Mouse (Mus musculus) common myeloid progenitor, adult 5-6 weeks (primary cell): ENCODE results near the gene Cux2. TPM values are rescaled to one million over a fixed set of nuclear protein-coding genes. Genes with fewer than 3 reads are reported as not detected.
A peak's percentile ranks its signal among the peaks of the same experiment; 100 is the strongest.

ENCODE experiments used
- ATAC-seq: replicated peaks from 2 replicates; pipeline ENCODE4 v1.8.0; 2016; ENCODE audit warnings: low read depth, mild to moderate bottlenecking, moderate TSS enrichment, inconsistent platforms; ENCODE audit not compliant: poor library complexity, severe bottlenecking
- total RNA-seq: library from RNA; stranded (forward); fragments of 200-1000, 187-1606 nt; gene quantifications from 2 replicates; pipeline ENCODE4 v1.2.3, GENCODE M21; 2017

The Cux2 gene
- total RNA-seq, 1 experiment from 2014 or later = not detected

GRCm38 (mm10) chr5:121968999-121969398, 80.9 kb downstream of the Cux2 start:
- ATAC-seq = no peak

- no peak for ATAC-seq
These were observed 81.5 kb downstream of the Cux2 start for GRCm38 (mm10) chr5:121968416-121968815.

GRCm38 (mm10) chr5:121967520-121967919, 82.4 kb downstream of the Cux2 start:
- ATAC-seq = no peak

- ATAC-seq = no peak
These were observed 83.0 kb downstream of the Cux2 start for GRCm38 (mm10) chr5:121966940-121967339.

GRCm38 (mm10) chr5:121962974-121963373, 86.9 kb downstream of the Cux2 start:
- ATAC-seq = no peak

- ATAC-seq = no peak
These were observed 87.5 kb downstream of the Cux2 start for GRCm38 (mm10) chr5:121962359-121962758.

- ATAC-seq = no peak
These were observed 88.6 kb downstream of the Cux2 start for GRCm38 (mm10) chr5:121961256-121961655.

- no peak for ATAC-seq
These were observed 90.2 kb downstream of the Cux2 start for GRCm38 (mm10) chr5:121959688-121960087.

- ATAC-seq = no peak
These were observed 91.4 kb downstream of the Cux2 start for GRCm38 (mm10) chr5:121958551-121958950.

- ATAC-seq = no peak
These were observed 94.1 kb downstream of the Cux2 start for GRCm38 (mm10) chr5:121955806-121956205.

GRCm38 (mm10) chr5:121950175-121950574, 99.7 kb downstream of the Cux2 start:
- no peak for ATAC-seq

GRCm38 (mm10) chr5:121949050-121949443, 100.9 kb downstream of the Cux2 start:
- ATAC-seq = no peak

- ATAC-seq = no peak
These were observed 101.4 kb downstream of the Cux2 start for GRCm38 (mm10) chr5:121948302-121949049.

GRCm38 (mm10) chr5:121946657-121947245, 103.2 kb downstream of the Cux2 start:
- ATAC-seq = no peak

- peak; percentile 51 for ATAC-seq
These were observed 104.1 kb downstream of the Cux2 start for GRCm38 (mm10) chr5:121945819-121946218.

- ATAC-seq = no peak
These were observed 105.7 kb downstream of the Cux2 start for GRCm38 (mm10) chr5:121944021-121944790.

- peak; percentile 67; the same call in 1 of the 2 replicates for ATAC-seq
These were observed 106.4 kb downstream of the Cux2 start for GRCm38 (mm10) chr5:121943472-121943871.

- no peak for ATAC-seq
These were observed 111.6 kb downstream of the Cux2 start for GRCm38 (mm10) chr5:121938065-121938849.

- ATAC-seq = no peak
These were observed 119.6 kb downstream of the Cux2 start for GRCm38 (mm10) chr5:121930261-121930660.

- no peak for ATAC-seq
These were observed 121.4 kb downstream of the Cux2 start for GRCm38 (mm10) chr5:121928362-121929000.
